Mouse (Mus musculus): ENCODE measurements around the gene Slc25a12. TPM values are rescaled to one million over a fixed set of nuclear protein-coding genes. Genes with fewer than 3 reads are reported as not detected.
"Not testable (repeated sequence)": the region's sequence is repeated elsewhere in the genome, so short reads cannot be mapped to it uniquely, and the experiment has no call there.

Gene Slc25a12
- total RNA-seq (2021): 100 to 1,000 TPM; 159 to 163 TPM

DNA sequence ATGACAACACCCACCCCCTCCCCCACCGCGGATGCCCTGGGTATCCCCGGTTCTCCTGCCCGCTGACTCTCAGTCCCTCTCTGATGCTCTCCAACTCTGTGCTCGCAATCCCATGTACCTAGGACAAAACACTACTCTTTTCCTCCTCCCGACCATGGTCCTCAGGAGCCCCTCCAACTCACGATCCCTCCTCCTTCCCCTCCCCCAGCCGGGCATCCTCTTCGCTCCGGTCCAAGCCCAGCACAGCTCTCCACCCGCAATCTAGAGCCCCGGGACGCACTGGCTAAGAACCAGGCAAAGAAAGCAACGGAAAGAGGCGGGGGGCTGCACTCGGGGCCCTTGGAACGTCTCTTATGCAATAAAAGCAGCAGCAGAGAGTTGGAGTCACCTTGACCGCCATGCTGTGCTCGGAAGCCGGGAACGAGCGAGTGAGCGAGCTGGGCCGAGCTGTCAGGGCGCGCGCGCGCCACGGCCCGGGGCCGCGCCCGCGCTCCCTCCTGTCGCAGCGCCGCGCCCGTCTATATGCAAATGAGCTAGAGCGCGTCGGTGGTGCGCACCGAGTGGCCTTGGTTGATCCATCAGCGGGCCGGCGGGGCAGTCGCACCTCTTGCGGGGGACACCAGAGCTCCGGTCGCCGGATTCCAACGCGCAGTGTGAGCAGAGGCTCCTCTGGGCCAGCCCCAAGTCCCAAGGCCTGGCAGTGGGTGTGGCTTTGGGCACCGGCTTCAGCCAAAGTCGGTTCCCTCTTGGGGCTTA is at the start of gene Slc25a12:
Gene Slc25a12 (minus strand): TSS at position 625 of the 756 bp plus-strand sequence.
- peak; percentile 78 to 80 for DNase-seq (ENCODE audit: low spot score in 2 of 2)
- intact Hi-C loops (cut with DNase I): no loop called here

DNA sequence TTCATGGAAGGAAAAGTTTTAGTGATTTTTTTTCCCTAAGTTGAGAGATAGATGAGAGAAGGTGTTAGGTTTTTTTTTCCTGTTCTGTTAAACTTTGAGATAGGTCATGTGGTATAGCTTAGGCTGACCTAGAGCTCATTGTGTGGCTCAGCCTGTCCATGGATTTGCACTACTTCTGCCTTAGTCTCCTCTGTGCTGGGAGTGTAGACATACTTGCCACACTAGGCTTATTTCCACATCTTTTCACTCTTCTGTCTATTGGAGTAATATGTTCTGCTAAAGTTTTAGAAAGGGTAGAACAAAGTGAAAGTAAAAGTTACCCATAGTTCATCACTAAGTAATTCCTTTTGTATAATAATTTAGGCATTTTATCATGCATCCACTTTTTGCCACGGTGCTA is 38.1 kb upstream of the Slc25a12 start:
- intact Hi-C loops (cut with DNase I): no loop called here
- no peak for DNase-seq (ENCODE audit: low spot score in 2 of 2)

DNA sequence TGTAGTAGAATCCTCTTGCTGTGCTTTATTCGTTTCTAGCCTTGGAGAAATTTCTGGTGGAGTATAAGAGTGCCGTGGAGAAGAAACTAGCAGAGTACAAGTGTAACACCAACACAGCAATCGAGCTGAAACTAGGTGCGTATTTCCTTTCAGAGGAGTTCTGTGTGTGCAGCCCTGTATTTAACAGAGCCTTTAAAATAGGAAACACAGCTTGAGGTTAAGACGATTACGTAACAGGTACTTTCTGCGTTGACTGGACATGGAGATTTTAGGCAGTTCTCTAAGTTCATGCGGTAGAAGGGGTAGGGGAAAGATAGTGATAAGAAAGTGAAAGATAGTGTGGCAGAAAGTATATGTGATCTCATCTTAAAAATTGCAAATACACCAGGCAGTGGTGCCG is 22.3 kb upstream of the Slc25a12 start:
- intact Hi-C loops (cut with DNase I): no loop called here
- no peak for DNase-seq (ENCODE audit: low spot score in 2 of 2)

DNA sequence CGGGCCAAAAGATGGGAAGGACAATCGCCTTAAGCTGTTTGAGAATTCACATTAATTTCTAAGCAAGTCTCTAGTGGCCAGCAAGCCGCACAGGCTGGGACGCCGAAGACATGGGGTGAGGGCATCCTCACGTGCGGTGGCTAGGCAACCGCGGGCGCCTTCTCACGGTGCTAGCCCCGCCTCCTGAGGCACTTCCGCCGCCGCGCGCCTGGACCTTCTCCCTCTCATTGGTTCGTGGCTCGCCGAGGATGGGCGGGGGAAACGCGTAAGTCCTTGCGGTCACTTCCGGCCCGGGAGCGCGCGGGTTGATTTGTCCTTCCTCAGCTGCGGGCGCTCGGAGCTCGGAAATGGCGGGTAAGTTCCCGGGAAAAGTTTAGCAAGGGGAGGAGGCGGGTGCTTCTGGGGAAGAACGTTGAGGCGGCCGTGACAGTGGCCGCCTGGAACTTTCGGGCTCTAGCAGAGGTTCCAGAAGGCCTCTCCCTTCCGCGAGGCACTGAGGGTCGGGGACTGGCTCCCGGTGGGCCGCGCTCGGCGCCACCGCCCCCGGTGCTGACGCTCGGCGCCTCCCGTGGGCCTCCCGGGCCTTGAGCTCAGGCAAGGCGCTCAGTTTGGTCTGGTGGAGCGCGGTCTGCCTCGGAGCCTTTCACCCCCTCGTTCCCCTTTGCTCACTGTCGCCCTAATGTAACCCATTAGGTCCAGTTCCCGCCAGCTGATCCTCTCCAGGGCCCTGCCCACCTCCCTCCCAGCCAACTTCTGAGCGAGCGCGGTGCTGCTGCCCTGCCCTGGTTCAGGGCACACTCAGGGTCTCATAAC is 21.6 kb upstream of the Slc25a12 start, which contains the start of gene Hat1:
Gene Hat1 (plus strand): TSS at position 8 of the 813 bp plus-strand sequence.
- intact Hi-C loops (cut with DNase I): no loop called here
- DNase-seq (ENCODE audit: low spot score in 2 of 2): peak; percentile 95

DNA sequence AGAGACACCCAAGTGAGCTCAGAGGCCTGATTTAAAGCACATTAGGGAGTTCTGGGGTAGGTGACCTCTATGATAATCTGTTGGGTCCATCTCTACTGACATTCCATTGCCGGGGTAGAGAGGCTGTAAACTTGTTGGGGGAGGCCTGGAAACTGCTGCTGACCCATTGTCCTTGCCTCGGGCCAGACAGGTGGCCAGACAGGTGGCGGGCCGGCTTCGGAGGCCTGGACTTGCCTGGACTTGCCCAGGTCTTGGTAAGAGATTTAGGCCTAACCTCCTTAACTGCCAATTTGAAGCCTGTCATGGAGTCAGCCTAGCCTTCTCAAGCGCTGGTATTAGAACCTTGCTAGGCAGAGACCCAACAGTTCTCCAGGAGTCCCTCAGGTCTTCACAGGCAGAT is 20.2 kb upstream of the Slc25a12 start:
- intact Hi-C loops (cut with DNase I): no loop called here
- DNase-seq (ENCODE audit: low spot score in 2 of 2): no peak

DNA sequence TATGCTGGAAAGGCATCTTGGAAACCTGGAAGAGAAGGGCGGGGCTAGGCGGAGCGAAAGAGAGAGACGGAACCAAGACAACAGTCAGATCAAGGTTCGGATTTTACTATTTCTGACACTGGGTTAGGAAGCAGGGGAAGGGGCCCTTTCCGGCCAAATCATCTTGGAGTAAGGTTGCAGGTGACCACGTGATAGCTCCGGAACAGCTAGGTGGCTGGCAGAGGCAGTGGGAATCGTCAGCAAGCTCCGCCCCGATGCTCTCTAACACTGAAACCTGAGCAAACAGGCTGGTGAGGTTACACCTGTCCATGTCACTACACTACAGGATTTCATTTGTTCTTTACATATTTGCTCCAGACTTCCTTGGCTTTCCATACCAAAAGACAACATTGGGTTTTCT is 16.3 kb upstream of the Slc25a12 start:
- intact Hi-C loops (cut with DNase I): no loop called here
- no peak for DNase-seq (ENCODE audit: low spot score in 2 of 2)

DNA sequence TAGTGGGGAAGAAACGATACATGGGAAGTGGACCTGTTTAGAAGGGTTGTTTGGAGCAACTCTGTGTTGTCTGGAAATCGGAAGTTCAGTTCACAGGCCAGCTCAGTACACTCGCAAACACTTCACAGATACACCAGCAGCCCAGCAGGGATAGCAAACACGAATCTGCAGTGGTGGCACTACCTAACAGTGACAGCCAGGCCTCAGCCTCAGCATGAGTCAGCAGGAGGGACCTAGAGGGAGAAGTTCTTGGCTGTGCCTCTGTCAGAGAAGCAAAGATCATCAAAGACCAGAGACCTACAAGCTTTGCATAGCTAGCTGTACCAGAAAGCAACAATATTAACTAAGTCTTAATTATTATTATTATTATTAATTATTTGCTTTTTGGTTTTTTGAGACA is 14.4 kb upstream of the Slc25a12 start:
- intact Hi-C loops (cut with DNase I): no loop called here
- DNase-seq (ENCODE audit: low spot score in 2 of 2): no peak

DNA sequence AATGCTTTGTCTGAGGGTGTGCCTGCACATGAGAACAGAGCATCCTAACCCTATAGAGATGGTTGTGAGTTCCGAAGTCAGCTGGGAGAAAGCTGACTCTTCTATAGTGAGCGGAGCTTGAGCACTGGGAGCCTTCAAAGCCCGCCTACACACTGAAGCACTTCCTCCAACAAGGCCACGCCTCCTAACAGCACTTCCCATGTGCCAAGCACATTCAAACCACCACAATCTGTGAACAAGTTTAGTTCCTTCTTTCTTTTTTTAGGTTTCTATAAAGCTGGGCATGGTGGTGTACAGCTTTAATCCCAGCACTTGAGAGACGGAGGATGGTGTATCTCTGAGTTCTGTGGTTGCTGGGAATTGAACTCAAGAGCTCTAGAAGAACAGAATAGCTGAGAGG is 9.9 kb upstream of the Slc25a12 start:
- no peak for DNase-seq (ENCODE audit: low spot score in 2 of 2)
- intact Hi-C loops (cut with DNase I): no loop called here

DNA sequence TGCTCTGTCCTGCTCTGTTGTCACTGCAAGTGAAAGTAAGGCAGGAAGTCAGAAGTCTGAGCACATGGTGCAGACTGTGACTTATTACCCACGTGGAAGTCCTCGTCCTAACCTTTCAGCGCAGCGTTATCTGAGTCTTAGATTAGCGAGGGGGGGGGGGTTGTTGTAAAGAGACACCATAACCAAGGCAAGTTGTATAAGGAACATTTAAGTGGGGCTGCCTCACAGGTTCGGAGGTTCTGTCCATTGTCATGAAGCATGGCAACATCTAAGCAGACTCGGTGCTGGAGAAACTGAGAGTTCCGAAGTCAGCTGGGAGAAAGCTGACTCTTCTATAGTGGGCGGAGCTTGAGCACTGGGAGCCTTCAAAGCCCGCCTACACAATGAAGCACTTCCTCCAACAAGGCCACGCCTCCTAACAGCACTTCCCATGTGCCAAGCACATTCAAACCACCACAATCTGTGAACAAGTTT is 8.9 kb upstream of the Slc25a12 start:
- intact Hi-C loops (cut with DNase I): no loop called here
- no peak for DNase-seq (ENCODE audit: low spot score in 2 of 2)

DNA sequence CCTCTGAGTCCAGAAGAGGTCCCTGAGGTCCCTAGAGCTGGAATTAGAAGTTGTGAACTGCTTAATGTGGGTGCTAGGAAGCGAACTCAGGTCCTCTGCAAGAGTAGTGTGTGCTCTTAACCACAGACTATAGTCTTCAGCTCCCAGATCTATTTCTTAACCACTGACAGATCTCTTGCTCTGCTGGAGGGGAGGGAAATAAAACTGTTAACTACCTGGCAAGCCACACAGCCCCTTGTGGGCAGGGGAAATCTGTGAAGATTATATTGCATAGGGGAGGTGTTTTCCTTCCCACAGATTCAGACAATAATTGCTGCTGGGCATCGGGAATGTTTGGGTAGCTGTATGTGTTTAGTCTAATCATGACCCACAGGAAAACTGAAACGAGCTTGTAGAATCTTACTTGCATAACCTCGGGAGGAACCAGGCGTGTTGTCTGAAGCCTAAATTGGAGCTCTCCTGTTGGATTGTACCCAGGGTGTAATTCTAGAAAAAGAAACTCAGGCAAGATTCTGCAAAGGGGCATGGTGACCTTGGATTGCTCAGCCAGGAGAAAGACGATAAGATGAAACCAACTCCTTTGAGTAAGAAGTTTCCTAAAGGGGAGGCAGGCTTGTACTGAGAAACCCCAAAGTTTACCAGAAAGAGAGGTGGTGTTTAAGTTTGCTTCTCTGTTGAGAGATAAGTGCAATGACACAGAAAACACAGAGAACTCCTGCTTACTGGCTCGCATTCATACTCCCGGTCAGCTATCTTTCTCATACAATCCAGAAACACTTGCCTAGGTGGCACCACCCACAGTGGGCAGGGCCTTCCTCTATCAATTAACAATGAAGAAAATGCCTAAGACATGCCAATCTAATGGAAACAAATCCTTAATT is 7.0 kb upstream of the Slc25a12 start:
- DNase-seq (ENCODE audit: low spot score in 2 of 2): no peak
- intact Hi-C loops (cut with DNase I): no loop called here

DNA sequence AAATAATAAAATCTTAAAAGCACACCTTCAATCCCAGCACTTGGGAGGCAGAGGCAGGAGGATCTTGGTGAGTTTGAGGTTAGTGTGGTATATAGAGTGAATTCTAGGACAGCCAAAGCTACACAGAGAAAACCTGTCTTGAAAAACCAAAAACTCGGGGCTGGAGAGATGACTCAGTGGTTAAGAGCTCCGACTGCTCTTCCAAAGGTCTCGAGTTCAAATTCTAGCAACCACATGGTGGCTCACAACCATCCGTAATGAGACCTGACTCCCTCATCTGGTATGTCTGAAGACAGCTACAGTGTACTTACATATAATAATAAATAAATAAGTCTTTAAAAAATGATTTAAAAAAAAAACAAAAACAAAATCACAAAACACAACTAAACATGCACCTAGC is 4.7 kb upstream of the Slc25a12 start:
- DNase-seq (ENCODE audit: low spot score in 2 of 2); intact Hi-C loops (cut with DNase I): not testable (repeated sequence)

DNA sequence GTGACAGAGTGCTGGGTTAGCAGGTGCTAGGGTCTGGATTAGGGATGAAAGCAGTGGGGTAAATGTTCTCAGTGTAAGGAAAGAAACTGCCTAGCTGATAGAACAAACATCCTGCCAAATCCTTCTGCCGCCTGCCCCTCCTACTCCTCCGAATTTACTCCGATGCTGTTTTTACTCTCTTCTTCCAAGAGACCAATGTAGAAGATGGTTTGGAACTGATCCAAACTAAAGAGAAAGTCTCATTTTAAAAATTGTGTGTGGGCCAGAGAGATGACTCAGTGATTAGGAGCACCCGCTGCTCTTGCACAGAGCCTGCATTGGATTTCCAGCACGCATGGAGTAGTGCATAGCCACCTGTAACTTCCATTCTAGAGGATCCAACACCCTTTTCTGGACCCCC is 4.2 kb upstream of the Slc25a12 start:
- DNase-seq (ENCODE audit: low spot score in 2 of 2): peak; percentile 31 to 35
- intact Hi-C loops (cut with DNase I): no loop called here

DNA sequence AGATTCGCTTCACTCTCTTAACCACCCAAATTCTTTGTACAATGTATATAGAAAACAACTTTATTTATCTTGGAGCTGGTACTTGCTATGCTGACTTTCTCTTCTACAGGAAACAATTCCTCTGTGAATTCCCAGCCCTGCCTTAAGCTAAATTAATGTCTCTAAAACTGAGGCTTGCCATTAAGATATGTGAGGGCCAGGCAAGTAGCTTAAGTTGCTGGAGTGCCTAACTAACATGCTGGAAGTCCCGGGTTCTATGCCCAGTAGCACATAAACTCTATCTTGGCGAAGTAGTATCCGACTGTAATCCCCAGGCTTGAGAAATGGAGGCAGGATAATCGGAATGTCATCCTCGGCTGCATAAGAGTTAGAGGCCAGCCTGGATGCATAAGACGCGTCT is 537 bp upstream of the Slc25a12 start:
- no peak for DNase-seq (ENCODE audit: low spot score in 2 of 2)
- intact Hi-C loops (cut with DNase I): no loop called here

DNA sequence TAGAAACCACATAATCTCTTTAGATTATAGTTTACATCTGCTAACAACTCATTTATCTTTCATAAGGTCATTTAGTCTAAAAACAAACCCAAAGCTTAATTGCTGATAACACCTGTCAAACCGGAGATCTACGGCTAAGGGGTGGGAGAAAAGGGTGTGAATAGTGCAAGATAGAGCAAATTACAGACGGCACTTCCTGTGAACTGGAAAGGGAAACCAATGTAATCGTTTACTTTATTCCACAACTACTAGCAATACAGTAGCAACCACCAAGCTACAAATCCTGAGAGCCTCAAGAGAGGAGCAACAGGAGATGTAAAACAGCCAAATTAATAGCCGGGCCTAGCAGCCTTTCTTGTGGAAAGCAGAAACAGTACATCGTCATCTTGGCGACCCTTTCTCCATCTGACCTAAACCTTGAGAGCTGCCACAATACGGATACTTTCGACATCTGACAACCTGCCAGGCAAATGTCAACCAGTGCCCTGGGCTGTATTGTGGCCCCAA is 878 bp downstream of the Slc25a12 start:
- intact Hi-C loops (cut with DNase I): no loop called here
- no peak for DNase-seq (ENCODE audit: low spot score in 2 of 2)

DNA sequence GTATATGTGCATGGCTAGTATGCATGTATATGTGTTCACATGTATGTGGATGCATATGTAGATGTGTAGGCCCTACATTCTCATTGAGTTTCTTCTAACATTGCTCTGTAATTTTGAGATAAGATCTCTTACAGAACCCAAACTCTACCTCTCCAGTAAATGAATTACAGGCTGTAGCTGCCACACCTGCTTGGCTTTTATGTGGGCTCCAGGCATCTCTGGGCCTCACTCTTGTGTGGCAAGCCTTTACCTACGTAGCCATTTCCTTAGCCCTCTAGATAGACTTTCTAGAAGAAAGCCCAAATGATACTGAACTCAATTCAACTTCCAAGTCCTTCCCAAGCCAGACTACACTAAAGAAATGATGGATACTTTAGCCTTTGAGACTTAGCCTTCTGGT is 7.4 kb downstream of the Slc25a12 start:
- intact Hi-C loops (cut with DNase I): no loop called here
- no peak for DNase-seq (ENCODE audit: low spot score in 2 of 2)

DNA sequence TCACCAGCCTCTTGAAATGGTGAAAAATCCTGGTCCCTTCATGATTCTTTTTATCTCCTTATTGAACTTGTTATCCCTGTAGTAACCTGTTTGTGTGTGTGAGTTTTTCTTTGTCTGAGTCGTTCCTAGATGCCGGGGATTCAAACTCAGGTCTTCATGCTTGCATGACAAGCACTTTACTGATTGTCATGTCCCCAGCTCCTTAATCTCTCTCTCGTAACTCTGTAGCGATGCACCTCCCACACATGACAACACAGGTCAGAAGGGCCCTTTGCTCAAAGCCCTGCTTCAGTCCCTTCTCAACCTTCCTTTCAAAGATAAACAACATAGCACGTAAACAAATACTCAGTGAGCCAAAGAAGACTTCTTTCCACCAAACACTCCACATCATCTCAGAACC is 9.2 kb downstream of the Slc25a12 start:
- DNase-seq (ENCODE audit: low spot score in 2 of 2): no peak
- intact Hi-C loops (cut with DNase I): no loop called here

DNA sequence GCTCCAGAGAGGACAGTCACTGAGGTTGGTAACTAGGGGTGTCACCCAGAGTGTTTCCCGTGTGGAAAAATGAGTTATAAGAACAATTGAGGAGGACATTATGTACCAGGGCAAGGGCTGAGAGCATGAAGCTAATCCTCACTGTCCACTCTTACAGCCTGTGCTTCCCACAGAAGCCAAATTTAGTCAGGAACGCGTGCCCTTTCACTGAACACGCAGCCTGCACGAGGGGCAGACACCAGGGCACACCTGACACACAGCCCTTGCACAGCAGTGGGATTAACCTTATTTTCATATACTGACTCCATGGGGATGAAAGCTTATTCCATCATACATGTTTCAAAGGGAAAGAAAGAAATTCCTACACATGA is 13.5 kb downstream of the Slc25a12 start:
- no peak for DNase-seq (ENCODE audit: low spot score in 2 of 2)
- intact Hi-C loops (cut with DNase I): no loop called here

DNA sequence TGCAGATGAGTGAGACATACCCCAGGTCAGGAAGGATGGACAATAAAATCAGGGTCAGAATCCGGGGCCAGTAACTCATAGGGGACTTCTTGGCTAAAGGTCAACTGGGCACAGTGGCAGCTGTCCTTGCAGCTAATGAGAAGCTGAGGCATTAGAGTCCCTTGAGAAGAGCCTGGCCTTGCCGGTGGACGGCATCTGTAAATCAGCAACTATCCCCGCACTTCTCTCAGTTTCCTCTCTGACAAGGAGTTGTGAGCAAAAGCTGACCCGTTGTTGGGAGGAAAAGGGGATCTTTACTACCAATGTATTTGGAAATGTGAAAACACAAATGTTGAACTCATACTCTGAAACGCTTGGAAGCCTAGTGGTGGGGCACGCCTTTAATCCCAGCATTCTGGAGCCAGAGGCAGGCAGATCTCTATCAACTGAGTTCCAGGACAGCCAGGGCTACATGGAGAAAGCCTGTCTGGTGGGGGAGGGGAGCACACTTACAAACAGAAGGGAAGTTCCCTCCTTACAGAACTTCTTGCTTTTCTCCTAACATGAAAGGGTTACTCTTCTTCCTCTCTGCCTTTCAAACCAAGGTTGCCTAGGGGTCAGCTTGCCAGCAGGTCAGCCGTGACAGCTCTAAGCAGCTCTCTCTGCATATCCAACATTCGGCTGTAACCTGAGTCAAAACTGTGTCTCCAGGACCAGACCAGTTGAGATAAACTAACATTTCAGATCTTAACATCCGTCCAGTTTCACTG is 14.1 kb downstream of the Slc25a12 start:
- intact Hi-C loops (cut with DNase I): no loop called here
- no peak for DNase-seq (ENCODE audit: low spot score in 2 of 2)

DNA sequence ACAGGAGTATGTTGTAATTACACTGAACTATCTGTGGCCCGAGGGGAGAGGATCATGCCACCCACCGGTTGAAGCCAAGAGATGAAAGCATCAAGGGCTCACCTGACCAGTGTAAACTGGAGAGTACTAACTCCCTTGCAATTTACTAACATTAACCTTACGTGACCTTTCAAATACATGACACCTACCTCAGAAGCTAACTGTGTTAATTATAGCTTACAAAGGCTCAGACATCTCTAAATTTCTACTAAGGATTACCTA is 15.9 kb downstream of the Slc25a12 start:
- no peak for DNase-seq (ENCODE audit: low spot score in 2 of 2)
- intact Hi-C loops (cut with DNase I): no loop called here

All from left cerebral cortex, postnatal 36 days (tissue).